Comparison of ENCODE assay signal across 19 mouse cellular contexts in the genomic region with DNA sequence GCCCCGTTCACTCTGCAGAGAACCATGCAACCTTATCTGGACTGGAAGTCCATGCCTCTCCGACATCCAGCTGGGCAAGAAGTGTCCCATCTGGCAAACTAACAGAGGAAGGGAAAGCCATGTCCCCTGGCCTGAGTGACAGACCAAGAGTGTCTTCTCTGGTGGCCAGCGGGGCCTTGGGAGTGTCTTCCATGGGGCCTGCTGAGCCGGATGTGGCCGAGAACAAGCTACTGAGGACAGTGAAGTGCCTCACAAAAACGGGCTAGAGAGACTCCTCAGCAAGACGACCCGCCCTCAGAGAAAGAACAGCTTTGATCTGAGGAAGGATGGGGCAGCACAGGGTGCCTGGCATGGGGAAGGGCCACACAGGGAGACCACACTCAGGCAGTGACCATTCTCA.
A peak's percentile ranks its signal among the peaks of the same experiment; 100 is the strongest.
DNase-seq lines count a peak whose midpoint lies in the region; ATAC-seq and TF ChIP-seq lines count a peak whose summit lies in the region.
"Had no signal": no experiment of that assay in that cellular context is flagged by ENCODE, and none has a peak within 500 bp of the region (broad histone marks: within the 10 kb centered on the region; RNA-seq: fewer than 3 reads in every experiment).

No protein-coding gene starts in this region.

- H3K36me3 ChIP-seq in kidney, adult 2 months (ENCODE audit: control insufficient read depth, insufficient read depth, low read length), result no peaks in the 10 kb centered on the region
- H3K36me3 ChIP-seq in kidney, embryonic 14.5 days (ENCODE audit: control insufficient read depth, insufficient read depth, low read length), result no peaks in the 10 kb centered on the region
- H3K36me3 ChIP-seq in macrophage (ENCODE audit: inconsistent target), result peaks cover 20% of the 10 kb centered on the region; the same call in 1 of the 2 replicates
- H3K36me3 ChIP-seq: limb, embryonic 12.5 days; liver, embryonic 13.5 days; midbrain, embryonic 15.5 days; stomach, embryonic 15.5 days had no signal

- peaks cover 92% of the 10 kb centered on the region for H3K79me2 ChIP-seq in macrophage (ENCODE audit: inconsistent target)

- H3K4me2 ChIP-seq in kidney, embryonic 14.5 days (replicated peaks; ENCODE audit: low read depth, low read length), result no peak overlapping the region
- H3K4me2 ChIP-seq: limb, embryonic 12.5 days; liver, embryonic 13.5 days; midbrain, embryonic 15.5 days; stomach, embryonic 15.5 days had no signal

- WGBS in kidney, adult 2 months, result 61% methylated on average over 8 of the region's 8 CpGs
- 39% methylated on average over 8 of the region's 8 CpGs for WGBS in kidney, embryonic 14.5 days
- WGBS in macrophage (ENCODE audit: missing documents), result 94% methylated on average over 8 of the region's 8 CpGs

- H3K4me3 ChIP-seq in kidney, adult 2 months (ENCODE audit: insufficient read depth, low read depth, low read length), result no peak overlapping the region
- H3K4me3 ChIP-seq in kidney, embryonic 14.5 days (ENCODE audit: low read length), result no peak overlapping the region
- H3K4me3 ChIP-seq in macrophage (ENCODE audit: inconsistent target), result no peak overlapping the region
- H3K4me3 ChIP-seq: erythroblast, embryonic 14.5 days; limb, embryonic 12.5 days; liver, embryonic 13.5 days; midbrain, embryonic 15.5 days; stomach, embryonic 15.5 days had no signal

- TF ChIP-seq CTCF in kidney, adult 2 months (conservative IDR thresholded peaks at IDR 0.05; ENCODE audit: insufficient read depth, insufficient read length, low read depth, low read length), result no peak

- no peak for ATAC-seq in kidney, embryonic 14.5 days (ENCODE audit: low FRiP score, low TSS enrichment)
- ATAC-seq: hindbrain, embryonic 16.5 days; midbrain, embryonic 15.5 days had no signal

- no peak for TF ChIP-seq POLR2A in kidney, adult 2 months (IDR thresholded peaks at IDR 0.05; ENCODE audit: low read depth, low read length)

- no peak overlapping the region for H3K9ac ChIP-seq in kidney, embryonic 14.5 days (ENCODE audit: low read depth, low read length)
- H3K9ac ChIP-seq: limb, embryonic 12.5 days; liver, embryonic 13.5 days; midbrain, embryonic 15.5 days; stomach, embryonic 15.5 days had no signal

- peak; percentile 95 for DNase-seq in heart, adult 11 months
- DNase-seq in heart, adult 9 months (ENCODE audit: low spot score in 2 of 2), result no peak
- peak; percentile 60 for DNase-seq in kidney, adult 2 months
- DNase-seq in lung, postnatal 10 days, result peak; percentile 64
- DNase-seq in lung, postnatal 25 days (ENCODE audit: low spot score), result no peak
- DNase-seq: adrenal gland, postnatal 10 days; B cell, adult 2 months; cerebellum, adult 18-20 months; gastrocnemius, postnatal 14 days; liver, embryonic 13.5 days; right cerebral cortex, adult 18-20 months; thymus, adult 2 months had no signal

- H3K9me3 ChIP-seq in kidney, embryonic 14.5 days (ENCODE audit: control insufficient read depth, low read length), result peaks cover 6% of the 10 kb centered on the region; the same call in 1 of the 2 replicates
- H3K9me3 ChIP-seq: liver, embryonic 13.5 days; midbrain, embryonic 15.5 days; stomach, embryonic 15.5 days had no signal

- H3K27me3 ChIP-seq in kidney, adult 2 months (replicated peaks; ENCODE audit: control insufficient read depth, insufficient read depth, low read length), result no peaks in the 10 kb centered on the region
- H3K27me3 ChIP-seq in kidney, embryonic 14.5 days (ENCODE audit: control insufficient read depth, insufficient read depth, low read length), result no peaks in the 10 kb centered on the region
- H3K27me3 ChIP-seq: limb, embryonic 12.5 days; liver, embryonic 13.5 days; midbrain, embryonic 15.5 days; stomach, embryonic 15.5 days had no signal

- H3K4me1 ChIP-seq in kidney, adult 2 months (ENCODE audit: control insufficient read depth, insufficient read depth, low read length), result 0 out of 2 replicates have a peak, but pooled peaks cover 6% of the 10 kb centered on the region
- H3K4me1 ChIP-seq in kidney, embryonic 14.5 days (ENCODE audit: control insufficient read depth, insufficient read depth, low read length), result peaks cover 14% of the 10 kb centered on the region

- H3K27ac ChIP-seq in kidney, adult 2 months (ENCODE audit: insufficient read depth, low read depth, low read length), result no peak overlapping the region
- no peak overlapping the region for H3K27ac ChIP-seq in kidney, embryonic 14.5 days (ENCODE audit: low read depth, low read length)
- peak overlapping the region; percentile 90; the same call in 1 of the 2 replicates for H3K27ac ChIP-seq in macrophage
- H3K27ac ChIP-seq: limb, embryonic 12.5 days; liver, embryonic 13.5 days; midbrain, embryonic 15.5 days; stomach, embryonic 15.5 days had no signal

Comparison
In these comparisons a context has a peak if more than half of its experiments do, and no peak if none do; other contexts are left out.
1. DNase-seq: peak in heart, adult 11 months (single experiment), kidney, adult 2 months (single experiment) and lung, postnatal 10 days (single experiment); none in heart, adult 9 months (0 of 2) and lung, postnatal 25 days (single experiment).